Mouse (Mus musculus): Measurements from ENCODE around the gene Ablim1. TPM values are rescaled to one million over a fixed set of nuclear protein-coding genes. Genes with fewer than 3 reads are reported as not detected.

Gene Ablim1
- polyA plus RNA-seq, 1 experiment: 9.8 TPM

GRCm38 (mm10) chr19:57073450-57073849 lies 241.3 kb downstream of the Ablim1 start:
- Histone ChIP-seq H3ac (ENCODE audit: control insufficient read depth, insufficient read length, low read depth) (no peak overlapping the region), H3K79me2 (ENCODE audit: control insufficient read depth, insufficient read depth) (no peaks in the 10 kb centered on the region), H3K36me3 (ENCODE audit: control insufficient read depth, insufficient read depth) (peaks cover 4% of the 10 kb centered on the region), H3K27me3 (ENCODE audit: control insufficient read depth, insufficient read depth, insufficient read length) (no peaks in the 10 kb centered on the region), H3K79me3 (ENCODE audit: low read depth) (no peaks in the 10 kb centered on the region), H3K4me3 (ENCODE audit: insufficient read depth, poor library complexity, severe bottlenecking) (no peak overlapping the region)
- TF ChIP-seq FOSL1 (IDR thresholded peaks at IDR 0.05; ENCODE audit: insufficient read depth, low read length, poor library complexity, severe bottlenecking) (no peak), MYOG (IDR thresholded peaks at IDR 0.05; ENCODE audit: control insufficient read depth, extremely low read depth, insufficient read length) (no peak), CTCF (IDR thresholded peaks at IDR 0.05; ENCODE audit: control insufficient read depth, insufficient read depth, insufficient read length) (no peak), CEBPB (IDR thresholded peaks at IDR 0.05; ENCODE audit: low read depth) (no peak), MYOD1 (IDR thresholded peaks at IDR 0.05; ENCODE audit: control insufficient read depth, insufficient read length, low read depth) (no peak), MAX (IDR thresholded peaks at IDR 0.05) (no peak), USF1 (IDR thresholded peaks at IDR 0.05; ENCODE audit: low read depth) (no peak)

GRCm38 (mm10) chr19:57072756-57073155 lies 242.0 kb downstream of the Ablim1 start:
- Histone ChIP-seq H3K4me3 (ENCODE audit: insufficient read depth, poor library complexity, severe bottlenecking) (no peak overlapping the region), H3K36me3 (ENCODE audit: control insufficient read depth, insufficient read depth) (peaks cover 4% of the 10 kb centered on the region), H3K79me3 (ENCODE audit: low read depth) (no peaks in the 10 kb centered on the region), H3K79me2 (ENCODE audit: control insufficient read depth, insufficient read depth) (no peaks in the 10 kb centered on the region), H3K27me3 (ENCODE audit: control insufficient read depth, insufficient read depth, insufficient read length) (no peaks in the 10 kb centered on the region), H3ac (ENCODE audit: control insufficient read depth, insufficient read length, low read depth) (no peak overlapping the region)
- no peak for TF ChIP-seq FOSL1 (IDR thresholded peaks at IDR 0.05; ENCODE audit: insufficient read depth, low read length, poor library complexity, severe bottlenecking)
- TF ChIP-seq MAX (IDR thresholded peaks at IDR 0.05): no peak
- TF ChIP-seq MYOD1 (IDR thresholded peaks at IDR 0.05; ENCODE audit: control insufficient read depth, insufficient read length, low read depth): no peak
- no peak for TF ChIP-seq MYOG (IDR thresholded peaks at IDR 0.05; ENCODE audit: control insufficient read depth, extremely low read depth, insufficient read length)
- TF ChIP-seq USF1 (IDR thresholded peaks at IDR 0.05; ENCODE audit: low read depth): no peak
- no peak for TF ChIP-seq CTCF (IDR thresholded peaks at IDR 0.05; ENCODE audit: control insufficient read depth, insufficient read depth, insufficient read length)
- no peak for TF ChIP-seq CEBPB (IDR thresholded peaks at IDR 0.05; ENCODE audit: low read depth)

GRCm38 (mm10) chr19:57067108-57067613 lies 247.6 kb downstream of the Ablim1 start:
- Histone ChIP-seq H3ac (ENCODE audit: control insufficient read depth, insufficient read length, low read depth) (no peak overlapping the region), H3K79me3 (ENCODE audit: low read depth) (no peaks in the 10 kb centered on the region)
- TF ChIP-seq USF1 (IDR thresholded peaks at IDR 0.05; ENCODE audit: low read depth) (no peak), MYOD1 (IDR thresholded peaks at IDR 0.05; ENCODE audit: control insufficient read depth, insufficient read length, low read depth) (no peak), MAX (IDR thresholded peaks at IDR 0.05) (no peak), MYOG (IDR thresholded peaks at IDR 0.05; ENCODE audit: control insufficient read depth, extremely low read depth, insufficient read length) (no peak), FOSL1 (IDR thresholded peaks at IDR 0.05; ENCODE audit: insufficient read depth, low read length, poor library complexity, severe bottlenecking) (no peak), CEBPB (IDR thresholded peaks at IDR 0.05; ENCODE audit: low read depth) (no peak), CTCF (IDR thresholded peaks at IDR 0.05; ENCODE audit: control insufficient read depth, insufficient read depth, insufficient read length) (no peak)

GRCm38 (mm10) chr19:57066313-57066712 lies 248.4 kb downstream of the Ablim1 start:
- TF ChIP-seq USF1 (IDR thresholded peaks at IDR 0.05; ENCODE audit: low read depth) (no peak), MYOG (IDR thresholded peaks at IDR 0.05; ENCODE audit: control insufficient read depth, extremely low read depth, insufficient read length) (no peak), MYOD1 (IDR thresholded peaks at IDR 0.05; ENCODE audit: control insufficient read depth, insufficient read length, low read depth) (no peak), FOSL1 (IDR thresholded peaks at IDR 0.05; ENCODE audit: insufficient read depth, low read length, poor library complexity, severe bottlenecking) (no peak), MAX (IDR thresholded peaks at IDR 0.05) (no peak), CTCF (IDR thresholded peaks at IDR 0.05; ENCODE audit: control insufficient read depth, insufficient read depth, insufficient read length) (peak; percentile 73), CEBPB (IDR thresholded peaks at IDR 0.05; ENCODE audit: low read depth) (no peak)
- Histone ChIP-seq H3ac (ENCODE audit: control insufficient read depth, insufficient read length, low read depth) (no peak overlapping the region), H3K27me3 (ENCODE audit: control insufficient read depth, insufficient read depth, insufficient read length) (no peaks in the 10 kb centered on the region), H3K36me3 (ENCODE audit: control insufficient read depth, insufficient read depth) (peaks cover 6% of the 10 kb centered on the region), H3K79me3 (ENCODE audit: low read depth) (no peaks in the 10 kb centered on the region), H3K4me3 (ENCODE audit: insufficient read depth, poor library complexity, severe bottlenecking) (no peak overlapping the region), H3K79me2 (ENCODE audit: control insufficient read depth, insufficient read depth) (no peaks in the 10 kb centered on the region)

More at GRCm38 (mm10) chr19:57067108-57067613, 247.6 kb downstream of the Ablim1 start:
- peaks cover 4% of the 10 kb centered on the region for H3K36me3 ChIP-seq (ENCODE audit: control insufficient read depth, insufficient read depth)
- H3K4me3 ChIP-seq (ENCODE audit: insufficient read depth, poor library complexity, severe bottlenecking): no peak overlapping the region
- H3K27me3 ChIP-seq (ENCODE audit: control insufficient read depth, insufficient read depth, insufficient read length): no peaks in the 10 kb centered on the region
- no peaks in the 10 kb centered on the region for H3K79me2 ChIP-seq (ENCODE audit: control insufficient read depth, insufficient read depth)

GRCm38 (mm10) chr19:57062746-57063145 lies 252.0 kb downstream of the Ablim1 start:
- no peak overlapping the region for H3ac ChIP-seq (ENCODE audit: control insufficient read depth, insufficient read length, low read depth)
- H3K79me2 ChIP-seq (ENCODE audit: control insufficient read depth, insufficient read depth): no peaks in the 10 kb centered on the region
- no peak overlapping the region for H3K4me3 ChIP-seq (ENCODE audit: insufficient read depth, poor library complexity, severe bottlenecking)
- peaks cover 26% of the 10 kb centered on the region for H3K36me3 ChIP-seq (ENCODE audit: control insufficient read depth, insufficient read depth)
- H3K79me3 ChIP-seq (ENCODE audit: low read depth): no peaks in the 10 kb centered on the region
- TF ChIP-seq MYOD1 (IDR thresholded peaks at IDR 0.05; ENCODE audit: control insufficient read depth, insufficient read length, low read depth): no peak
- no peak for TF ChIP-seq MYOG (IDR thresholded peaks at IDR 0.05; ENCODE audit: control insufficient read depth, extremely low read depth, insufficient read length)
- no peak for TF ChIP-seq MAX (IDR thresholded peaks at IDR 0.05)
- H3K27me3 ChIP-seq (ENCODE audit: control insufficient read depth, insufficient read depth, insufficient read length): no peaks in the 10 kb centered on the region

Data from C2C12 (cell line).